Mouse (Mus musculus) thymus, adult 18-20 months (tissue): Measurements from ENCODE around the gene Gm2237.
"Not testable (repeated sequence)": the region's sequence is repeated elsewhere in the genome, so short reads cannot be mapped to it uniquely, and the experiment has no call there.

Experiments
- DNase-seq, 2 experiments: peaks; one replicate each; pipeline ENCODE4 v3.0.0; 2022; ENCODE audit warnings: mixed read lengths in 2 of 2

Gm2237 gene

DNA sequence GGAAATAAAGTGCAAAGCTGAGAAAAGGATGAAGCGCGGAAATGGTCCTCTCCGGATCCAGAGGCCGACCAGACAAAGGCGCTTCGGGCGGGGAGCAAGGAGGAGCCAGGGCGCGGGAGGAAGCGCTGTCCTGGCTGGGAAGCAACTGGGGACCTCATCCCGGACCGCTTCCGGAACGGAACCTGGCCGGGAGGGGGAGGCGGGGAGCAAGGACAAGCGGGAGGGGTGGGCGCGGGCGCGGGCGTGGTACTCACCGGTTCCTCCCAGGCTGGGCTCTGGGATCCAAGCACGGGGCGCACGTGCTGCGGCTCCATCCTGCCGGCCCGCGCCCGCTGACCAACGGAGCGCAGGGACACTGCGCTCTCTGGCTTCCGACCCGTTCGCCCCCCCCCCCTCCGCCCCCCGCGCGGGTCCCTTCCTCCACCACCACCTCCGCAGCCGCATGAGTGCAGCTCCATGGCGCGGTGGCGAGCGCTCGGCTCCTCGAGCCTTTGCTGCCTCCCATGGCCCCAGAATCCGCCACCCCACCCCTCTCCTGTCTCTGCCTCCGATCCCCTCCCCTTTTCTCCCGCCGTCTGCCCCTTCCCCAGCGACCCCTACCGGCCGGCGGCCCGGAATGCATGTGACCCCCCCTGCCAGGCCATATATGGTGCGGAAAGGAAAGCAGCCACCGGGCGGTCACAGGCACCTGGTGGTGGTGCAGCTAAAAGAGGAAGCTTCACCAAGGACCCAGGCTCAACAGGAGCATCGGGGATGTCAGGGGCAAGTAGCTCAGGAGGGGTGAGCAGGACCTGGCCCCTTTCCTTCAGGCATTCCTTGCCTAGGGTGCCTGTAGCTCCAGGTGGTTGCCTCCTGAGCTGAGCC, at the start of gene Gm2237:
Gene Gm2237 (minus strand): TSS at position 332 of the 864 bp plus-strand sequence.
- peak in 1 of 2 experiments; percentile 5 for DNase-seq

GRCm38 (mm10) chr14:19602481-19602880, 17.5 kb upstream of the Gm2237 start, which contains the start of gene Gm5458:
Gm5458 (minus strand) TSS chr14:19602581.
- not testable (repeated sequence) for DNase-seq

DNA sequence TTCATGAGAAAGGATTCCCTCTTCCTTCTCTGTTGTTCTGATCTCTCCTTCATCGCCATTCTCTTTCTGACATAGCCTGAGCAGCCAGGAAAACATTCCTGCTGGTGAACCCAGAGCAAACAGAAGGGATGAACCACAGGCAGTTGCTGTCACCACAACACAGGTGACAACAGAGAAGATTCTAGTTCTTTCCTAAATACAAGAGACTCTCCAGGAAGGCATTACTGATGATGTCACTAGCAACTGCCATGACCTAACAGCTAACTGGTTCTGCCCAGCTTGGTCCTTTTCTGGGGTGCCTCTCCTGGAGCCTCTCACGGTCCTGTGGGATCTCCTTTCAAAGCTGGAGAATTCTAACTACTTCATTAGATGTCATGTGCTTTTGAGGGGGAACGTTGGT, 35.1 kb downstream of the Gm2237 start, which contains the start of gene Gm2244:
Gene Gm2244 (minus strand): TSS at position 101 of the 400 bp plus-strand sequence.
- not testable (repeated sequence) for DNase-seq
